Mouse (Mus musculus): ENCODE results near the gene Pbx2. TPM values are rescaled to one million over a fixed set of nuclear protein-coding genes. Genes with fewer than 3 reads are reported as not detected.
"Not testable (repeated sequence)": the region's sequence is repeated elsewhere in the genome, so short reads cannot be mapped to it uniquely, and the experiment has no call there.

Gene Pbx2
- 56.7 and 75.2 TPM in 2 replicates for total RNA-seq (2014; rRNA removed)
- 3.9 and 5.9 TPM in 2 replicates for polyA plus RNA-seq (2015; fragmentation: Nextera tagmentation; extraction: Ambion mirVana)

GRCm38 (mm10) chr17:34591029-34591993, at the start of gene Pbx2:
Pbx2 (plus strand) TSS chr17:34591266.
- H3K4me1 ChIP-seq (ENCODE audit: insufficient read depth): peaks cover 18% of the 10 kb centered on the region
- H3K4me2 ChIP-seq (ENCODE audit: low read depth): peak within 1 kb of the TSS; percentile 93
- H3K27me3 ChIP-seq (ENCODE audit: insufficient read depth, low read length): no peaks in the 10 kb centered on the region
- no peaks in the 10 kb centered on the region for H3K9me3 ChIP-seq (ENCODE audit: low read length)
- peak within 1 kb of the TSS; percentile 97 for H3K27ac ChIP-seq (ENCODE audit: low read depth, low read length)
- peaks cover 17% of the 10 kb centered on the region for H3K36me3 ChIP-seq (ENCODE audit: insufficient read depth)
- WGBS: 1% methylated on average over 21 of the region's 21 CpGs
- TF ChIP-seq CTCF (IDR thresholded peaks at IDR 0.05; ENCODE audit: low read depth): no peak
- H3K9ac ChIP-seq: peak within 1 kb of the TSS; percentile 94
- DNase-seq: peak; percentile 41
- H3K4me3 ChIP-seq (ENCODE audit: low read depth, low read length): peak within 1 kb of the TSS; percentile 89
- ATAC-seq: no peak

- not testable (repeated sequence) for H3K9ac ChIP-seq; ATAC-seq; H3K27me3 ChIP-seq (ENCODE audit: insufficient read depth, low read length); H3K36me3 ChIP-seq (ENCODE audit: insufficient read depth); H3K9me3 ChIP-seq (ENCODE audit: low read length); H3K27ac ChIP-seq (ENCODE audit: low read depth, low read length); H3K4me1 ChIP-seq (ENCODE audit: insufficient read depth); H3K4me3 ChIP-seq (ENCODE audit: low read depth, low read length); DNase-seq; H3K4me2 ChIP-seq (ENCODE audit: low read depth)
- WGBS: 90% methylated on average over 12 of the region's 13 CpGs
These were observed 47.5 kb upstream of the Pbx2 start for GRCm38 (mm10) chr17:34543567-34543966.

GRCm38 (mm10) chr17:34546797-34547196, 44.3 kb upstream of the Pbx2 start:
- no peaks in the 10 kb centered on the region for H3K36me3 ChIP-seq (ENCODE audit: insufficient read depth)
- DNase-seq: no peak
- H3K4me1 ChIP-seq (ENCODE audit: insufficient read depth): no peaks in the 10 kb centered on the region
- WGBS: 88% methylated on average over 1 of the region's 1 CpGs
- ATAC-seq: no peak
- H3K4me3 ChIP-seq (ENCODE audit: low read depth, low read length): no peak overlapping the region
- no peaks in the 10 kb centered on the region for H3K9me3 ChIP-seq (ENCODE audit: low read length)
- H3K27ac ChIP-seq (ENCODE audit: low read depth, low read length): no peak overlapping the region
- H3K9ac ChIP-seq: no peak overlapping the region
- H3K4me2 ChIP-seq (ENCODE audit: low read depth): no peak overlapping the region
- H3K27me3 ChIP-seq (ENCODE audit: insufficient read depth, low read length): no peaks in the 10 kb centered on the region
- TF ChIP-seq CTCF (IDR thresholded peaks at IDR 0.05; ENCODE audit: low read depth): no peak

- no peak for ATAC-seq
These were observed 43.5 kb upstream of the Pbx2 start for GRCm38 (mm10) chr17:34547601-34548000.

GRCm38 (mm10) chr17:34549156-34549555, 41.9 kb upstream of the Pbx2 start:
- no peak for DNase-seq
- H3K9ac ChIP-seq: no peak overlapping the region
- TF ChIP-seq CTCF (IDR thresholded peaks at IDR 0.05; ENCODE audit: low read depth): no peak
- H3K27me3 ChIP-seq (ENCODE audit: insufficient read depth, low read length): no peaks in the 10 kb centered on the region
- no peaks in the 10 kb centered on the region for H3K9me3 ChIP-seq (ENCODE audit: low read length)
- H3K4me2 ChIP-seq (ENCODE audit: low read depth): no peak overlapping the region
- H3K4me1 ChIP-seq (ENCODE audit: insufficient read depth): no peaks in the 10 kb centered on the region
- 93% methylated on average over 3 of the region's 3 CpGs for WGBS
- ATAC-seq: no peak
- no peak overlapping the region for H3K4me3 ChIP-seq (ENCODE audit: low read depth, low read length)
- no peak overlapping the region for H3K27ac ChIP-seq (ENCODE audit: low read depth, low read length)
- no peaks in the 10 kb centered on the region for H3K36me3 ChIP-seq (ENCODE audit: insufficient read depth)

More at GRCm38 (mm10) chr17:34547601-34548000, 43.5 kb upstream of the Pbx2 start:
- WGBS: 97% methylated on average over 4 of the region's 4 CpGs
- Histone ChIP-seq H3K9ac (no peak overlapping the region), H3K36me3 (ENCODE audit: insufficient read depth) (no peaks in the 10 kb centered on the region), H3K27ac (ENCODE audit: low read depth, low read length) (no peak overlapping the region), H3K27me3 (ENCODE audit: insufficient read depth, low read length) (no peaks in the 10 kb centered on the region), H3K4me1 (ENCODE audit: insufficient read depth) (no peaks in the 10 kb centered on the region), H3K4me2 (ENCODE audit: low read depth) (no peak overlapping the region), H3K4me3 (ENCODE audit: low read depth, low read length) (no peak overlapping the region), H3K9me3 (ENCODE audit: low read length) (no peaks in the 10 kb centered on the region)
- DNase-seq: no peak
- TF ChIP-seq CTCF (IDR thresholded peaks at IDR 0.05; ENCODE audit: low read depth): no peak

GRCm38 (mm10) chr17:34549843-34550242, 41.2 kb upstream of the Pbx2 start:
- no peaks in the 10 kb centered on the region for H3K9me3 ChIP-seq (ENCODE audit: low read length)
- 86% methylated on average over 2 of the region's 2 CpGs for WGBS
- H3K27me3 ChIP-seq (ENCODE audit: insufficient read depth, low read length): no peaks in the 10 kb centered on the region
- no peaks in the 10 kb centered on the region for H3K36me3 ChIP-seq (ENCODE audit: insufficient read depth)
- no peak for TF ChIP-seq CTCF (IDR thresholded peaks at IDR 0.05; ENCODE audit: low read depth)
- no peak for ATAC-seq
- H3K4me1 ChIP-seq (ENCODE audit: insufficient read depth): no peaks in the 10 kb centered on the region
- DNase-seq: no peak
- no peak overlapping the region for H3K27ac ChIP-seq (ENCODE audit: low read depth, low read length)
- H3K9ac ChIP-seq: no peak overlapping the region
- H3K4me2 ChIP-seq (ENCODE audit: low read depth): no peak overlapping the region
- H3K4me3 ChIP-seq (ENCODE audit: low read depth, low read length): no peak overlapping the region

GRCm38 (mm10) chr17:34555483-34555882, 35.6 kb upstream of the Pbx2 start:
- peak; percentile 52 for DNase-seq
- Histone ChIP-seq H3K9ac (no peak overlapping the region), H3K27me3 (ENCODE audit: insufficient read depth, low read length) (no peaks in the 10 kb centered on the region), H3K9me3 (ENCODE audit: low read length) (no peaks in the 10 kb centered on the region), H3K4me1 (ENCODE audit: insufficient read depth) (no peaks in the 10 kb centered on the region), H3K36me3 (ENCODE audit: insufficient read depth) (no peaks in the 10 kb centered on the region), H3K4me2 (ENCODE audit: low read depth) (no peak overlapping the region), H3K27ac (ENCODE audit: low read depth, low read length) (no peak overlapping the region), H3K4me3 (ENCODE audit: low read depth, low read length) (no peak overlapping the region)
- no peak for ATAC-seq
- TF ChIP-seq CTCF (IDR thresholded peaks at IDR 0.05; ENCODE audit: low read depth): peak; percentile 87
- WGBS: 23% methylated on average over 5 of the region's 5 CpGs
